Mouse (Mus musculus) right cerebral cortex, adult 18-20 months (tissue): Measurements from ENCODE around the gene Kdm2b.

Experiments
- DNase-seq: peaks from one replicate; pipeline ENCODE4 v3.0.0; 2022; ENCODE audit warnings: mixed read lengths

Kdm2b gene

GRCm38 (mm10) chr5:122921941-122922340 lies 67.7 kb downstream of the Kdm2b start:
- no peak for DNase-seq

GRCm38 (mm10) chr5:122920557-122920956 lies 69.1 kb downstream of the Kdm2b start:
- DNase-seq, result no peak

GRCm38 (mm10) chr5:122917982-122918711 lies 71.5 kb downstream of the Kdm2b start:
- no peak for DNase-seq

GRCm38 (mm10) chr5:122916147-122916546 lies 73.5 kb downstream of the Kdm2b start:
- DNase-seq, result no peak

- DNase-seq, result no peak
These were observed 76.8 kb downstream of the Kdm2b start for GRCm38 (mm10) chr5:122912863-122913262.

GRCm38 (mm10) chr5:122909481-122909880 lies 80.1 kb downstream of the Kdm2b start:
- no peak for DNase-seq

DNA sequence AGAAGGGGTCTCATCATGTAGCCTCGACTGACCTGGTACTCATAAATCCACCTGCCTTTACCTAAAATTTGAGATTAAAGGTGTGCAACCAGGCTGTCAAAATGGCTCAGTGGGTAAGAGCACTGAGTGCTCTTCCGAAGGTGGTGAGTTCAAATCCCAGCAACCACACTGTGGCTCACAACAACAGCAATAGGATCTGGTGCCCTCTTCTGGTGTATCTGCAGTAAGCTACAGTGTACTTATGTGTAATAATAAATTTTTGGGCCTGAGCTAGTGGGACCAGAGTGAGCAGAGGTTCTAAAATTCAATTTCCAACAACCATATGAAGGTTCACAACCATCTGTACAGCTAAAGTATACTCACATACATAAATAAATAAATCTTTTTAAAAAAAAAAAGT lies 81.6 kb downstream of the Kdm2b start:
- no peak for DNase-seq

DNA sequence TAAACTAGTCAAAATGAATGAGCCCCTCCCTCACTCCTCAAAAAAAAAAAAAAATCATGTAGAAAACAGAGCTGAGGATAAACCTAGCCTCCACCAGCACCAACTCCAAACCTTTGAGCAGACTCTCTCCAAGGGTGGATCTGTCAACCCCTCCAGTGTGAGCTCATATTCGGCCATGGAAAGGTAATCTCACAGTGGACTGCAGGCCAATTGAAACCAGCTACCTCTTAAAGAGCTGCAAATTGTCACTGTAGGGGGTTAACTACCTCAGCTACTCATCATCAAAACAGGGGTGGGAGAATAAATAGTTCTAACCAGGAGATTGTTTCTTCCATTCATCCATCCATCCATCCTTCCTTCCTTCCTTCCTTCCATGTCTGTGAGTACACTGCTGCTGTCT lies 82.4 kb downstream of the Kdm2b start:
- DNase-seq, result no peak

DNA sequence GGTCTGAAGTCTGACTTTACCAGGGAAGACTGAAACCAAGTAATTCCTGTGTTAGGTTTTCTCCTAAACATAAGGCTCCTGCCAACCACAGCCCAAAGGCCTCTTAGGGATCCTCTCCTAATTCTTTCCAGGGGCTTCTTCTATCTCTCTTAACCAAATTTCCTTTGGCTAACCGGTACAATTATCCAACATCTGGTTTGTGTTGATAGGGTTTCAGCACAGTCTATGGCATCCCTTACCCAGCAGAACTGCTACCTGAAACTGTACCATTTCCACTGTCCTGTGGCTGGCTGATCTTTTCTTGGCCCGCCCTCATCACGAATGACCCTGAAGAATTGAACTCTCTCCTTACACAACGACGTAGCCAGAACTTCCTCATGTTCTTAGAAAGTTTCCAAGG lies 86.5 kb downstream of the Kdm2b start:
- DNase-seq, result no peak

- no peak for DNase-seq
These were observed 87.4 kb downstream of the Kdm2b start for GRCm38 (mm10) chr5:122902228-122902627.

DNA sequence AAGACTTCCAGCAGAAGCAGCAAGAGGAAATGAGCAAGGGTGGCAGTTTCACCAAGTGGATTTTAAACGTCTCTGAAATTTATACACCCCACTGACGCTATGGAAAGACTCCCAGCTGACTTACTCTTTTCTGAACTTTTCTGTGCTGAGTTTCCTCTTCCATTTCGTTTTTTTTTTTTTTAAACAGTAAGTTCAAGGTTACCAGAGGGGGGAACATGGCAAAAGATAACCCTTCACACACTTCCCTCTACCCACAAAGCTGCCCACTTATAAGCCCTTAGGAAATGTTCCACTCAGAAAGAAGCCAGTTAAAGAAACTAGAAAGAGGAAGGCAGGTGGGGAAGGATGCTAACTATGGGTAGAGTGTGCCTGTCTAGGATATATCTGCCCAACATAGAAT lies 88.0 kb downstream of the Kdm2b start:
- no peak for DNase-seq

DNA sequence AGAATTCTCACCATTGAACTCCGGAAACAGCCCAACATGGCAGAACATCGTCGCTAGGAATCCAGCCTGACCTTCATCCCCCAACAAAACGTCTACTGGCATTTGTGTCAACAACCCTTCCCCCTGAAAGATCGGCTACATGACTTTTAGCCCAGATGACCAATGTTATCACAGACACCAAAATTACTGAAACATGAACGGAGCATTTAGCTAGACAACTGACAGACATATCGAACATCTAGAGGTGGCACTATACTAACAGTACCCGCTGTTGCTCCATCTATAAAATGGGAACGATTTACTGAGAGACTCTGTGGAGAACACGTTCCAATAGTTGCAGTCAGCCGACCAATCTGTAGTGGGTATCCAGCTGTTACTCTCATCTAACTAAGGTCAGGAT lies 88.4 kb downstream of the Kdm2b start:
- no peak for DNase-seq

DNA sequence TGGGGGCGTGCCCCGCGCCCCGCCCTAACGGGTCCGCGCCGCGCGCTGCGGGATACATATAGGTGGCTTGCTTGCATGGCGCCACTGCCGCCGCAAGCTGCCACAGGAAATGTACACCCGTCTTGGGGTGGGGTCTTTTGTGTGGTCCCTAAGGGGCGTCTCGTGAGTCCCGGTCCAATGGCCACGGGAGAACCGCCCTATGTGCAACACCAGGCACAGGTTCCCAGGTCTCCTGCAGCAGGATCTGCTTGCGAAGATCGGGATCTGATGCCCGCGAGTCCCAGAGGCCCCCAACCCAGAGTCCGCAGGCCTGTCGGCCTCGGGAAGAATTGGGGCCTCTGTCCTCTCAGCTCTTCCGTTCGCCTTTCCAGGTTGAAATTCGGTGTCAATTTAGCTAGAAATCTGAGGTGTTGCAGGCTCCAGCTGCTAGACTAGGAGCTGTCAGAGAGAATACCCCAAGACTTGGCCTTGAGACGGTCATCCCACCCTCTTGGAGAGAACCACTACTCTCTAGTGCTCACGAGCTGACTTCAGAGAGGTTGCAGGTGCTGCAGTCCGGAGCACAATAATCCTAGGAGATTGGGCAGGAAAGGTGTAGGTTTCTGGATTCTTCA lies 89.0 kb downstream of the Kdm2b start:
- no peak for DNase-seq

DNA sequence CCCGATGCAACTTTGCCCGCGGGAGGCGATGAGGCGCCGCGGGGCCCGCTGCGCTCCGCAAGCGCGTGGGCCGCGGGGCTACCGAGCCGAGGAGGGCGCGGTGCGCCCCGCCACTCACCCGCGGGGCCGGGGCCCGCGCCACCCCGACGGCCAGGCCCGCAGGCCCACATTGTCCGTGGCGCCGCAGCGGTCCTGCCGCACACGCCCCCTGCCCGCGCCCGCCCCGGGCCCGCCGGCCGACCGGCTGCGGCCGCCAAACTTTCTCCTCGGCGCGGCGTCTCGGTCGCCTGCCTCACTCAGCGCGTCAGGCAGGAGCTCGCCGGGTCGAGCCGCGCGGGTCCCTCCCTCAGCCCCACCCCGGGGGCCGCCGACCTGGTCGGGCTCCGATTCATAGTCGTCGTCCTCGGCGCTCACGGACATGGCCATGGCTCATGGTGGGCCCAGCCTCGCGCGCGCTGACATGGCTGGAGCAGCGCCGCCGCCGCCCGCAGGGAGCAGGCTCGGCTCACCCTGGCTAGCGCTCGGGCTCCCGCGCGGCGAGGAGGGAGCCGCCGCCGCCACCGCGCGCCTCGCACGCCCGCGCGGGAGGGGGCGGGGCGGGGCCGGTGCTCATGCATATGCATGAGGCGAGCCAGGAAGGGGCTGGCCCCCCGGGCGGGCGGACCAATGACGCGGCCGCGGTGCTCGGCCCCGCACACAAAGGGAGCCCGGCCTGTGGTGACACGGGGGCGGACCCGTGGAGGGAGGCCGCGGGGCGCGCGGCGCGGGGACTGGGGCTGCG lies 89.7 kb downstream of the Kdm2b start:
- peak; percentile 87 for DNase-seq

DNA sequence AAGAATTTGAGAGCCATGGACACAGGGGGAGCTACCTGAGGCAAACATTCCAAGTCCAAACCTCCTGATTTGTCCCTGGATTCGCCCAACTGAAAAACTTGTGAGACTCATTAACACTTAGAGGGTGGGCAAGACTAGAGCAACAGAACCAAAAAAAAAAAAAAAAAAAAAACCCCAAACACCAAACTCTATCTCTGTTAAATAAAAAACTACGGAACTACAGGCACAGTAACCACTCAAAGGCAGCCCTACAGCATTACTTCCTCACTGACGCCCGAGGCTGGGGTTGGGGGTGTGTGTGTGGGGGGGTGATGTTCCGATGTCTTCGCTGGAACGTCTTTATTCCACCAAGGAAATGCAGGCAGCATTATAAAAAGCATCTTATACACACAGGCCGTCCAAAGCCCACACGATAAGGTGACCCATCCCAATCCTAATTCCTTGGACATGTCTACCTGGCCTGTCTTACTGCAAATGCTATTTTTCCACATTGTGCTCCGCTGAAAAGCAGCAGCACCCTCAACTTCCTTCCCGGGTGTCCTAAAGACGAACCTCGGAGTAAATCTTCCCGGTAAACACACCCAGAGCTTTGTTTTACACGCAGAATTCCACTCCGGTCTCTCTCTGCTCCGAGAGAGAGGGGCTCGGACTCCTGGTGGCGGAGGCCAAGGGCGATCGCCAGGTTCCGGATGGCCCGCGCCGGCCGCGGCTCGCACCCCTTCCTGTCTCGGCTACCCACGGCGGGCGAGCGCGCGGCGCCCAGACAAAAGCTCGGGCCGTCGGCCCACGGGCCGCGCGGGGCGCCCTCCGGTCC lies 90.5 kb downstream of the Kdm2b start:
- no peak for DNase-seq

DNA sequence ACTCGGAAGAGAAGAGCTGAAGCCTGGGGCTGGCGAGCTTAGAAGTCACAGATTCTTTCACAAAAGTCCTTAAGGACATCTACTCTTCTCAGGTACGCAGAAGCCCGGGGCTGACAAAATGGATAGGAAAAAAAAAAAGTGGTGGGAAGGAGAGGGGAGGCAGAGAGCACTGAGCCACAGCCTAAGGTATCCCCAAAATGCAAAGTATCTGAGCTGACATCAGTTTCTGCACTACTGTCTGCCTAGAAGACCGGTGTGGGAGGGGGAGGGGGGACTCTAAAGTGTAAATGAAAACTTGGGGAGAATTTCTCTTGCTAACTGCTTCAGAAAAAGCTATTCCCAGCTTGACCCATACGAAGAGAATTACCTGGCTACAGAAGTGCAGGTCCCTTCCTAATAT lies 91.5 kb downstream of the Kdm2b start:
- no peak for DNase-seq

- DNase-seq, result no peak
These were observed 94.8 kb downstream of the Kdm2b start for GRCm38 (mm10) chr5:122894821-122895220.

GRCm38 (mm10) chr5:122894007-122894637 lies 95.5 kb downstream of the Kdm2b start:
- peak; percentile 63 for DNase-seq

GRCm38 (mm10) chr5:122893270-122893669 lies 96.4 kb downstream of the Kdm2b start:
- DNase-seq, result no peak

DNA sequence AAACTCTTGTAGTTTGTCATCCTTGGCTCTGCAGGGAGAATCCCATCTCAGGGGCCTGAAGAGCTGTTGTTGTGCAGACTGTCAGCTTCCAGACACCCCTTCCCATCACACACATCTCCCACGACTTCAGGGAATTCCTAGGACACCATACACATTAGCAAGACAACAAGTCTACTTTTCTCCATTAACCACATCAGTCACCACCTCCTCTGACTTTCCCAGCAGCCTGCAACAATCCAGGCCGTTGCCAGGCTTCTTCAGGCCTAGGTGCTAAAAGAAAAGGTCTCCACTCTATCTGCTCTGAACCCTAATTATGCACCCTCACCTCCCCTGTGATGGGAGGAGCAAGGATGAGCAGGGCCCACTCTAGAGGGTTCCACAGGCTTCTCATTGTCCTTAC lies 99.2 kb downstream of the Kdm2b start:
- no peak for DNase-seq

DNA sequence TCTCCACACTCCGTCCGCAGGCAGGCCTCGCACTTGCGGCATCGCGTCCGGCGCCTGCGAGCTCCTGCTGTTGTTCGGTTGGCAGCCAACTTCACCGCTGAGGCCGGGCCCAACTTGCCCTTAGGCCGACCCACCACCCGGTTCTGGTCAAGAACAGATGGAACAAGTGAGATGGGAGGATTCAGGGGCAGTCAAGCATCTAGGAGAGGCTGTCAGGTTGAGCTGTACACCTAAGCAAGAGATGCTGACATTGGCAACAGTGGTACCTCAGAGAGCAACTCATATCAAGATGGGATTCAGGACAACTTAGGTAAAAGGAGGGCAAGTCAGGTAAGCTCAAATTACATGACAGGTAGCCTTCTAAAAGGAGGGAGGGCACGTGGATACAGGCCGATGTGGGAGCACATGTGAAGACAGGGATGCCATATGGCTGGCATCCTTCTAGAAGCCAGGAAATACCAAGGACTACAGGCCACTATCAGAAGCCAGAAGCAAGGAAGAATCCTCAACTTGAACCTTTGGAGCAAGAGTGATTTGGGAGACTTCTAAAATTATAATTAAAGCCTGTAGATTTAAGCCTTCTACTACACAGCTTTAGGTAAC lies 100.9 kb downstream of the Kdm2b start:
- no peak for DNase-seq

- no peak for DNase-seq
These were observed 101.6 kb downstream of the Kdm2b start for GRCm38 (mm10) chr5:122887926-122888611.
